Mouse (Mus musculus) ES-CJ7 (cell line): ENCODE data around the gene Tmem52b.
A peak's percentile ranks its signal among the peaks of the same experiment; 100 is the strongest.
"Not testable (repeated sequence)": the region's sequence is repeated elsewhere in the genome, so short reads cannot be mapped to it uniquely, and the experiment has no call there.

Source experiments
- DNase-seq: peaks from one replicate; pipeline ENCODE4 v3.0.0; 2011; ENCODE audit warnings: low read depth, low spot score

Gene Tmem52b

DNA sequence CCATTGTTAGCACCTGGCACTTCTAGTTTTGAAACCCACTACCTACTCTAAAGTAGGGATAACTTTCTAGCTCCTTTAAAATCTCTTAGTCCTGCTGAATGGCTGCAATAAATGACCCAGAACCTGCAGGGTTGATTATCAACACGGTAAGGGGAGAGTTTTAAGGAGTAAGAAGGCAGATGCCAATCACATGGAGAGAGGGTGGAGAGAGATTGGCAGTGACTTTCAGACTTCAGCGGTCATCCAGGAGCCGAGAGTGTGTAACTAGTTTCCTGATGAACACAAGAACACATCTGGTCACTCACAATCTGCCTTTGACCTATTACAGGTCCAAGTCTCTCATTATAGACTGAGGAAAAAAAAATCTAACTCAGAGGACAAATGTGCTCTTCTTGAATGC is at the start of gene Tmem52b:
Gene Tmem52b (plus strand): TSS at position 189 of the 400 bp plus-strand sequence.
- DNase-seq: no peak

- DNase-seq: no peak
Observed at GRCm38 (mm10) chr6:129471386-129471785, 41.0 kb upstream of the Tmem52b start.

DNA sequence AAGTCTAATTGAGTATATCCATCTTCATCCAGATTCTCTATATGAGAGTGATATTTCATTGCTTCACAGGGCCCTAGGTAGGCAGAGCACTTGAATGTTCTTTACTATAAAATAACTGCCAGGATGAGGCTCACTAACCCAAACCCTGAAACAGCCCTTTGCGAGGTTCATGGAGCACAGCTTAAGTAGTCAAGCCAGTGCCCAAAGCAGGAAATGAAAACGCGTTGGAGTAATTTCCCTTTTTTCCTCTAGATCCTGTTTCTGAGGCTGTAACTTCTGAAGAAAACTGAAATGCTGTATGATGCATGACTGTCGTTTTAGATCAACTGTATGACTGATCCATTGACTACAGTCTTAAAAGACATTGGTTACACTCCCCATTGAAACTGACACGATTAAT is 39.7 kb upstream of the Tmem52b start:
- DNase-seq: no peak

GRCm38 (mm10) chr6:129476404-129477126 is 35.8 kb upstream of the Tmem52b start:
- DNase-seq: peak; percentile 46

DNA sequence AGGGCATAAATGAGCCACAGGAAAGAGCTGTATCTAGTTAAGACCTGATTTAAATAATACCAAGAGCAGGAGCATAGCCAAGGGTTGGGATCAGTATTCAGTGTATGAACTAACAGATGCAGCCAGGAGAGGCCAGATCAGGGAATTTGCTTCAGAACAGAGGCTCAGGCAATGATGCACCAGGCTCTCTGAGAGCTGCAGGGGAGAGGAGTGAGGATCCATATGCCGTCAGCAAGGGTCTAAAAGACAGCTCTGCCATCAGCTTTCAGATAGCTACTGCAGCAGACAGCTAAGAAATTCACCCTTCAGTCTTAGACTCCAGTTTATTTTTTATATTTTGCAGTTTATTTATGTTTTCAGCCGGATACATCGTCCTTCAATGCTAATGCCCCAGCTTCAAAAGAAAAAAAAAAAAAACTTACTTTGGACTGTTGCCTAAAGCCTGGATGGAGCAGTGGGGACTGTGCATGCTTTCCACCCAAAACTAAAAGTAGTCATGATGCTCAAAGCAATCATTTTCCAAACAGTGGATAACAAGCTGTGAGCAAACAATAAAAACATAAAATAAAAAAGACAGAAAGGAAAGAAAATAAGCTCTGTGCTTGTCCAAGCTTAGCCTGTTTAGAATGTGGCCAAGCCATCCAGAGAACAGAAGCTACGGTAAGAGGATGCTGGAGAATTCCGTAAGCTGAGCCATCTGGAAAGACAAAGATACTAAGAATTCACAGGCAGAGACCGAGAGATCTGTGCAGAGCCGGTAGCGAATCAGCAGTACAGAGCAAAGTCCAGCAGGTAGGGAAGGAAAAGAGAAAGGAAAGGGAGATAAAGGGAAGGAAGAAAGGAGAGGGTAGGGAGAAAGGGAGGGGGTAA is 32.0 kb upstream of the Tmem52b start:
- no peak for DNase-seq

GRCm38 (mm10) chr6:129494924-129495323 is 17.4 kb upstream of the Tmem52b start:
- no peak for DNase-seq

DNA sequence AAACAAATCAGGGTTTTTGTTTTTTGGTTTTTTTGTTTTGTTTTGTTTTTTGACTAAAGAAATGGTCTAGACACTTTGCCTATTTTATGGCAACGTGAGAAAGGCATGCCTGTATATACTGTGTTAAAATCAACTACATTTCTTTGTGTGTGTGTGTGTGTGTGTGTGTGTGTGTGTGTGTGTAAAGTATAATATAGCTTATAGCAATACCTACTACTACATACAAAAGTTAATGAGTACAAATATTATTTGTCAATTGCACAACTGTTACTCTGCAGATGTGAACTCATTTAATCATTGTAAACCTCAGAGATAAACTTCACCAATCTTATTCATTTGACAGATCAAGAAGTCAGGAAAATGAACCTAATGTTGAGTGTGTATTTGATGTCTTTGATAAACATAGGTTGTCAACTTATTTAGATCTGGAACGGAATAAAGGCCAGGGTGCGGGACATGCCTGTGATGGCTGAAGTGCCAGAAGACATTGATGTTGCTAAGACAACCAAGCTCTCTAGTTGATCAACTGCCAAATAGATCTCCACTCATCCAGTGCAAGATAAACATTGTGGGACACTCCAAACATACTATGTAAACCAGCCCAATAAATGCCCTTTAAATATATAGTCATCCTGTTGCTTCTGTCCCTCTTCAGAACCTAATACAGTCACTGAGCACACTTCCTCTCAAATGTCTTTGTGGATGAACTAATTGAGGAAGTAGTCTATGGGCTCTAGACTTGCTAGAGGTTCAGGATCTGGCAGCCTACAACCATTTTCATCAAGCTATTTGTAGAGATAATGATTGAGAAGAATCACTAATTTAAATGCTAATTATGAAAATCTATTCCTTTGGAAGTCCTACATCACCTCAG is 14.8 kb upstream of the Tmem52b start:
- no peak for DNase-seq

GRCm38 (mm10) chr6:129499516-129499915 is 12.8 kb upstream of the Tmem52b start:
- not testable (repeated sequence) for DNase-seq

GRCm38 (mm10) chr6:129503471-129503870 is 8.9 kb upstream of the Tmem52b start:
- DNase-seq: no peak

DNA sequence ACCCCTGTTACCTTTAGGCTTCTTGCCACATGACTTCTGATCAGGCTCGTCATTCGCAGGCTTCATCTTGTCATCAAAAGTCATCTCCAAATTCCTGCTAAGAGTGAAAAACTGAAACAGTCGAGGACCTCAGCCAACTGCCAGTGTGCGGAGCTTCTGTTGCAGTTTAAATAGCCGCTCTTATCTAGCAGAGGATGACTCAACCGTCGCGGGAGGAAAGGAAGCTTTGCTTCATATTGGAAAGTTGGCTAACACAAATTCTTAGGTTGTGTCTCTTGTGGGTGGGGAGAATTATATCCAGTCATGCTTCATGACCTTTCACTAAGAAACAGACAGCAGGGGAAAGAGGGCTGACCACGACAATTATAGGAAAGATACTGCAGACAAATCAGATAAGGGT is 5.3 kb upstream of the Tmem52b start, which contains the start of gene Olr1:
Gene Olr1 (minus strand): TSS at position 142 of the 400 bp plus-strand sequence.
- DNase-seq: no peak

DNA sequence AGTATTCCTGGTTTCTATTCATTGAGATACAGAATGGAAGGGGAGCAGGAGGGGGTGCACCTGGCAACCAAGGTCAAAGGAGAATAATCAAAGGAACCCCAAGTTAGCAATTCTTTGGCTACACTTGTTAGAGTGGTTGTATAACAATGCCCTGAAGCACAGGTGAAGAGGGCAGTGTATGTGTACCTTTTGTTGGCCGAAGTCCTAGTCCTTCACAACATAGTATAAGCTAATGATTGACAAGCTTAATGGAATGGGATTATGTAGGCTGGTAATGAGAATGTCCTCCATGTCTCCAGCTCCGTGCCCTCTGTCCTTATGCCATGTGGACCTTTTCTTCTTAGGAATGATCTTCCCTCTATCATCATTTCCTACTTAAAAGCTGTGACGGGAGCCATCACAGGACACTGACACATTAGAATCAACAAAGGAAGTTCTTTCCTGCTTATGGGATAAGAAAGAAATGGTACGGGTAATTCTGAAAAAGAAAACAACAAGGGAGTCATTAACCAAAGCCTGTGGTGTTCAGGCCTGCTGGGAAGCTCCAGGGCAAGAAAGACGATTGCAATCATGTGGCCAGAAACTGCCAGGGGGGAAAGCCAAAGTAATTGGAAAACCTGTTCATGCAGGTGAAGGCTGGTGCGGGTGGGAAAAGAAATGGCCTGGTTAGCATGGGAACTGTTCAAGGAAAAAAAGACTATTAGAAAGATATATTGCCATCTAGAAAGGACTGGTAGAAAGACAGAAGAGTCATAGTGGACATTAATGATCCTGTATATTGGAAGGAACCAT is 2.0 kb upstream of the Tmem52b start:
- no peak for DNase-seq

DNA sequence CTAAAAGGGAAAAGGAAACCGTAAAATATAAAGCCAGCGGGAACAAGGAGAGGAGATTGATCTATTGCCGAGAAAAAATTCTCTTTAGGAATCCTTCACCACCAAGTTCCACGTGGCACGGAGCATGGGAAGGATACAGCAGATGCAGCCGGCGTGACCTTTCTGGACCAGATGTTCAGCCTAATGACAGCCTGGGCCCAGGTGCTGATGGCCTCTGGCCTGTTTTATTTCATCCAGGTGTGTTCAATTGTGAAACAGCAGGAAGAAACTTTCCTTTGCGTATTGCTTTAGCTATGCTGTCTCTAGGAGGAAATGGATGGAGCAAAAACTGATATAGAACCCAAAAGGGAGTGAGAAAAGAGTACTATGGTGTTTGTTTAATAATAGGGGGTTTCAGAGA is 513 bp downstream of the Tmem52b start:
- no peak for DNase-seq

GRCm38 (mm10) chr6:129513409-129513808 is 1.1 kb downstream of the Tmem52b start:
- DNase-seq: no peak

DNA sequence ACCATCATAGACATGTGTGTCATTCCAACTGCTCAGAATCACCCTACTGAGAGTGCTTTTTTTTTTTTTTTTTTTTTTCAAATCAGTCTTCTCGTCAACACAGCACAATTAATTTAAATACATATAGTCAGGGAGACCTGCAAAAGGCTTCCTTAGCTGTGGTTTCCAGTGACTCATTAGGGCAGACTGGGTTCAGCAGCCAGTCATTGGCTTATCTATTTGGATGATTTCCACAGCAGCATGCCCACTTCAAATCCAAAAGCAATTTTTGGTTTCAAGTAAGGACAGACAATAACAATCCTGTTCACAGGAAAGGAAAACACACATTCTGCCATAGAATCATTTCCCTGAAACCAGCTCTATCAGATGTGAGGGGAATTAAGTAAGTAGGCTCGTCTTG is 2.0 kb downstream of the Tmem52b start:
- no peak for DNase-seq

- DNase-seq: no peak
Observed at GRCm38 (mm10) chr6:129515068-129515467, 2.7 kb downstream of the Tmem52b start.

DNA sequence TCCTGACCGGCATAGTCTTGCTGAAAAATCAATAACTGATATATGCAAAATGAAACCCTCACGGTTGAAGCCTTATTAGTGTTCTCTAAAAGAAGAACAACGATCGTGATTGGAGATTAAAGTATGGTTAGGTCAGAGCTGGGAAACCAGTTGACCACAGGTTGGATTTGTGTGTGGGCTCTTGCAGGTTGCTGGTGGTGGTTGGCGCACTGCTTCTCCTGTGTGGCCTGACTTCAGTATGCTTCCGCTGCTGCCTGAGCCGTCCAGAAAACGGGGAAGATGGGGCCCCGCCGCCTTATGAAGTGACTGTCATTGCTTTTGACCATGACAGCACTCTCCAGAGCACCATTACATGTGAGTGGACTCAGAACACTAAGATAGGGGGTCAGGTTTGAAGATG is 4.0 kb downstream of the Tmem52b start:
- DNase-seq: no peak

GRCm38 (mm10) chr6:129517752-129518408 is 5.5 kb downstream of the Tmem52b start:
- DNase-seq: peak; percentile 46

DNA sequence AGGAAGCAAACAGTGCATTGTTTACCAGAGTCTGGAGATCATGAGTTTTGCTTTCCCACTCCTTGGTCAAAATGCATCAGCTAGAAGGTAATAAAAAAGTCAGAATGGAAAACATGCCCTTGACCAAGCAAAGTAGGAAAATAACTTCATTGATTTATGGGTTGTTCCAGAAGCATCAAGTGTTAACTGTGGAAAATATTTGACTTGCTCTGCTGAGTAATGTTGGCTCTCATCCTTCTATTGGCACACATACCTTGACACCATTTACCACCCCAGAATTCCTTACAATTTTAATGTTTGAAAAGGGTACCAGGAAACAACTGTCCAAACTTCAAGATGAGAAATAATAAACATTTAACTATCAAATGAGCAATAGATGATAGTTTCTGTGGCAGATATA is 13.7 kb downstream of the Tmem52b start:
- no peak for DNase-seq

DNA sequence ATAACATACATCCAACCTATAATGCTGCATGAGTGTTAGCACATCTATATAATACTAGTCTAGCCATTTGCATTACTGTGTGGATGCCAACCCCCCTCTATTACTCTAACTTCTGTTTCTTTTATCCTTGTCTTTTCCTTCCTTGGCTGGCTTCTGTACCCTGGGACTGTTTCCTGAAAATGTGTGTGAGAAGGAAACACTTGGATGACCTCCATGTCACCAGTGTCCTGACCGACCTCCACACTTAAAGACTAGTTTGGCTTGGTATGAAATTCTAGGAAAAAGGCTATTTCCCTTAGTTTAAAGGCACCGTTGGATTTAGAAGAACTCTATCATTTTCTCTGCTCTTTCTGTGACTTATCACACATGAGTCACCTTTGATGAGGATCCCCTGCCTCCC is 15.1 kb downstream of the Tmem52b start:
- no peak for DNase-seq

GRCm38 (mm10) chr6:129529605-129530004 is 17.2 kb downstream of the Tmem52b start:
- DNase-seq: no peak
